Mouse (Mus musculus): ENCODE data around the gene Vegfa.

DNA sequence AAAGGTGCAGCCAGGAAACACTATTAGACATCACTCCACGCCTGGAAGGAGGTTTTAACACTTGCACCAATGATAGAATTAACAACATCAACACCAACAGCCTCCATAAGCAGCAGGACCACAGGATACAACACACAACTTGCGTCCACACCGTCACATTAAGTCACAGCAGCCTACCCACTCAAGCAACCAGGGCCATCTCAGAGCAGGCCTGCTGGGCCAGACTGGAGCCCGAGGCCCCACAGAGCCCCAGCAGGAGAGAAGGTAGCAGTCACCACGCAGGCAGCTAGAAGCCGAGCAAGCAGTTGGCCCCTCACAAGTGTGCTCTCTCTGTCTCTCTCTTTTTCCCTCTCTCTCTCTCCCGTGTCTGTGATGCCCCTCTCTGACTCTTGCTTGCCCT is 11.6 kb downstream of the Vegfa start:
- no peak for TF ChIP-seq CTCF (IDR thresholded peaks at IDR 0.05; ENCODE audit: low read depth, low read length)
- no peak for TF ChIP-seq POLR2A (IDR thresholded peaks at IDR 0.05; ENCODE audit: extremely low read depth, insufficient read depth, low read length)

All from liver, adult 2 months (tissue).